Mouse (Mus musculus) kidney, adult 8-10 months (tissue): ENCODE measurements around the gene Myl12a.

ENCODE experiments used
- DNase-seq, 2 experiments: peaks; one replicate each; pipeline ENCODE4 v3.0.0; 2022

Myl12a gene

GRCm38 (mm10) chr17:71002744-71003094, at the start of gene Myl12a:
Myl12a (minus strand) TSS chr17:71002878.
- no peak for DNase-seq

DNA sequence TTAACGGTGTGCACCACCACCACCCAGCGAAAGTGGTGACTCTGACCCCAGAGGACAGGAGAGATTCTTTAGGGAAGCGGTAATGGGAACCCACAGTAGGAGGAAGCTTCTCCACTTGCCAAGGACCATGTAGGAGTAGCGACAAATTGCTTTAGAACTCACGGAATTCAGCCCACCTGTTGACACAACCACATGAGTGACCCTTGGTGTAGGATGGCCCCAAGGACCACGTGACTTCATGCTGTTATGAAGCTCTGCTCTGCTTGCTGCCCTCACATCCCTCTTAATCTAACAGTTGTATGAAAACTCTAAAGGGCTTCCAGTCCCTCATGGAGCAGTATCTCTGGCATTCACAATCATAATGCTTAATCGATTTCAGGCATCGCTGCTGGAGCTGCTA, 46.6 kb upstream of the Myl12a start:
- DNase-seq = no peak

DNA sequence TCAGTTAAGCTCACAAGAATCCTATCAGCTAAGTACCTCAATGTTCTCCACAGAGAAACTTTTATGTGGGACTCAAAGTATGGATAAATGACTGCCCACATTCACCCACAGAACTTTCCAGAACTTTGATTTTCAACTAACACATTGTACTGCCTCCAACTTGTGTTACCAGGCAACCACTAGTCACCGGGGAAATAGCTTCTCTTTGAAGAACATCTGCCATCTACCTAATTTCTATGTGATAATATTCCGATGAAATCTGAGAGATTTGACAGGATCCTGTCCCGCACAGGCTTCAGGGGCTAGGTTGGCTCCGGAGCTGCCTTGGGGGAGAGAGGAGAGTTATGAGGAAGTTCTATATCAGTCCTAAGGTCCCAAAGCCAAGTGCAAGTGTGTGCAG, 44.2 kb upstream of the Myl12a start:
- no peak for DNase-seq

- DNase-seq = no peak
Observed at GRCm38 (mm10) chr17:71045591-71045990, 42.9 kb upstream of the Myl12a start.

DNA sequence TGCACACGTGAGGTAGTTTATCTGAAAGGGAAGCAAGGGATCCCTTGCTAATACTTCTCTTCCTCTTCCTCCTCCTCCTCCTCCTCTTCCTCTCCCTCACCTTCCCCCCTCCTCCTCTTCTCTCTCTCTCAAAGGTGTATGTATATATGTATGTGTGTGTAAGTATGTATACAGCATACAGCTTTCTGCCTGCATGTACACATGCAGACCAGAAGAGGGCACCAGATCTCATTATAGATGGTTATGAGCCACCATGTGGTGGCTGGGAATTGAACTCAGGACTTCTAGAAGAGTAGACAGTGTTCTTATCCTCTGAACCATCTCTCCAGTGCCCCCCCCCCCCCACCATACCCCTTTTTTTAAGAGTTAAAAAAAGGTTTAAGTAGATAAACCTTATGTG, 40.0 kb upstream of the Myl12a start:
- DNase-seq = no peak

- DNase-seq = no peak
Observed at GRCm38 (mm10) chr17:71040582-71040880, 37.9 kb upstream of the Myl12a start.

- DNase-seq = peak in 1 of 2 experiments; percentile 11
Observed at GRCm38 (mm10) chr17:71039851-71040581, 37.3 kb upstream of the Myl12a start.

DNA sequence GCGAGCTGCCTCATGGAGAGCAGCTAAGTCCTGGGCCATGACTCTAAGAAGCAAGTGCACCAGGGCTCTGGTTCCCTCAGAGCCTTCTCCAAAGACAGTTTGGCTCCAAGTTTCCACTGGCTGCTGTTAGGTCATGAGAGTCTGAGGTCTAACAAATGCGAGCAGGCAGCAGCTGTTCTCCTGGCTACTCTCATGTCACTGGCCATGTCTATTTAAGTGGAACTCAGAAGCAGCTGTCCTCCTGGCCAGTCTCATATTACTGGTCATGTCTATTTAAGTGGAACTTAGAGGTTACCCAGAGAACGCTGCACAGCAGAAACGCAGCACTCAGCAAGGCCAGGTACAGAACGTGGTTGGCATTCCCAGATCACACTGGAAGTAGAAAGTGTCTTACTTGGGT, 36.1 kb upstream of the Myl12a start:
- DNase-seq = no peak

- no peak for DNase-seq
Observed at GRCm38 (mm10) chr17:71037188-71037587, 34.5 kb upstream of the Myl12a start.

GRCm38 (mm10) chr17:71034472-71034871, 31.8 kb upstream of the Myl12a start:
- no peak for DNase-seq

- DNase-seq = no peak
Observed at GRCm38 (mm10) chr17:71032719-71033118, 30.0 kb upstream of the Myl12a start.

- no peak for DNase-seq
Observed at GRCm38 (mm10) chr17:71027186-71027585, 24.5 kb upstream of the Myl12a start.

- DNase-seq = no peak
Observed at GRCm38 (mm10) chr17:71025922-71026321, 23.2 kb upstream of the Myl12a start.

DNA sequence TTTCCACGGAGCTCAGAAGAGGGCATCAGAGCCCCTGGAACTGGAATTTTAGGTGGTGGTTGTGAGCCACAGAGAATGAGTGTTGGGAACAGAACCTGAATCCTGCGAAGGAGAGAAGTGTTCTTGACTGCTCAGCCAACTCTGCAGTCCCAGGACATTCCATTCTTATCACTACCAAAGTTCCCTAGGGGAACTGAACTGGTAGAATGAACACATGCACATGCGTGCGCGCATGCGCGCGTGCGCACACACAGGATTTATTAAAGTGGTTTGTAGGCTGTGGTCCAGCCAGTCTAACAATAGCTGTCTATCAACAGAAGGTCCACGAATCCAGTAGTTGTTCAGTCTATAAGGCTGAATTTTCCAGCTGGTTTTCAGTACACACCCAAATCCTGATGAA, 21.4 kb upstream of the Myl12a start:
- no peak for DNase-seq

DNA sequence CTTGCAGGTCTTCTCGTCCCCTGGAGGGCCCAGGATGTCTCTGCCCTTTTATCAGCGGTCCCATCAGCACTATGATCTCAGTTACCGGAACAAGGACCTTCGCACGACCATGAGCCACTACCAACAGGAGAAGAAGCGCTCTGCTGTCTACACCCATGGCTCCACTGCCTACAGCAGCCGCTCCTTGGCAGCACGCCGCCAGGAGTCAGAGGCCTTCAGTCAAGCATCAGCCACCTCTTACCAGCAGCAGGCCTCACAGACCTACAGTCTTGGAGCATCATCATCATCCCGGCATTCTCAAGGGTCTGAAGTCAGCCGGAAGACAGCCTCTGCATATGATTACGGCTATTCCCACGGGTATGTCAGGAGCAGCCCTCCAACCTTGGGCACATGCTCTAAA, 20.2 kb upstream of the Myl12a start:
- DNase-seq = no peak

DNA sequence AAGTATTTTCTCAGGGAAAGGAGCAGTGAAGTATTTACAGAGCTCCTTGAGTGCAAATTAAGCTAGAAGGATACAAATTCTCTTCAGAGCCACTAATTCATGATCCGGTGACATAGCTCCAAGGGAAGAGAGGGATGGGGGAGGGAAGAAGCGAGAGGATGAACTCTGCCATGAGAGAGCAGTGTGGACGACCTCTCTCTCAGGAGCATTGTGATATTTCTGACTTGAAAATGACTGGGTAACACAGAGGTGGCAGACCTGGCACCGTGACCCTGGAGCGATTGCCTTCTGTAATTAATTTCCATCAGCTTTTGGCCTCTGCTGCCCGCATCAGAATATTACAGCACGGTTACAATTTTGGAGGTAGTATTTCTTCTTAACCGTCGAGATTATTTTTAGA, 17.2 kb upstream of the Myl12a start:
- no peak for DNase-seq

DNA sequence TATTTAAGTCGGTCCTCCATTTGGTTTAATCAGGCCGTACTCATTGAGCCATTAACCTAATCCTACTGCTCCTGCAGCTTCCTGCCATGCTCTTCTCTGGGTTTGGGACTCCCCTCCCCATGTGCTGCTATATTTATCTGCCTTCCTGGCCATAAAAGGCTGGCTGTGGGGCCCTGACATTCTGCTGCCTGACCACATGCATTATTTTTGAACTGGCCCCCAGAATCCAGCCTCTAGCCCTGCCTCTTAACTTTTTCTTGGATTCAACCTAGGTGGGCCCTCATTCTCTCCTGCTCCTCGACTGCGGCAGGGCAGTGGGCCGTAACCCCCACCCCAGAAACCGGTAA, 16.6 kb upstream of the Myl12a start:
- DNase-seq = no peak

DNA sequence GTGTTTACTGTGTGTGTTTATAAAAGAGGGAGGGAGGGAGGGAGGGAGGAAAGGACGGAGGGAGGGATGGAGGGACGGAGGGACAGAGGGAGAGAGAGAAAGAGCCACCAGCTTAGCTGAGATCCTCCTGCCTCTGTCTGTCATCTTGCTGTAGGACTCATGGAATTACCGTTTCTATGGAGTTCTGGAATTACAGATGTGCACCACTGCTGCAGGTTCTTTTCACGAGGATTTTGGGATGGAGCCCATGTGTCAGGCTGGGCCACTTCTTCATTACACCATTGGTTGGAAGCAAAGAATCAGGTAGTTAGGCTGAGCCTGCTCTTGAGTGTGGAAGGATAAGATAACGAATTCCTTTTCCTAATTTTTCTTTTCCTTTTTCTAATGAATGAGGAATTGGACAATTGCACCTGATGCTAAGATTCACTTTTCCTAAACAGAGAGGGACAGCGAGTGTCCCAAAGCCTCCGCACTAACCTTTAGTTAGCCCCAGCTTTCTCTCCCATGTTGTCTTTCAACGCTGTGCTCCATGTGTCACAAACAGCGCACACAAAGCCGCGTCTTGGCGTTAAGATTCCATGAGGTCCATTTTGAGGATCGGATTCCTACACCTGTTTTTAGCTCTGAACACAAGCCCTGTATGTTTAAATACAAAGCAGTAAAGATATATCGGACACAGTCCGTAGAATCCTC, 16.1 kb upstream of the Myl12a start:
- DNase-seq = no peak

GRCm38 (mm10) chr17:71018151-71018550, 15.5 kb upstream of the Myl12a start:
- DNase-seq = no peak

DNA sequence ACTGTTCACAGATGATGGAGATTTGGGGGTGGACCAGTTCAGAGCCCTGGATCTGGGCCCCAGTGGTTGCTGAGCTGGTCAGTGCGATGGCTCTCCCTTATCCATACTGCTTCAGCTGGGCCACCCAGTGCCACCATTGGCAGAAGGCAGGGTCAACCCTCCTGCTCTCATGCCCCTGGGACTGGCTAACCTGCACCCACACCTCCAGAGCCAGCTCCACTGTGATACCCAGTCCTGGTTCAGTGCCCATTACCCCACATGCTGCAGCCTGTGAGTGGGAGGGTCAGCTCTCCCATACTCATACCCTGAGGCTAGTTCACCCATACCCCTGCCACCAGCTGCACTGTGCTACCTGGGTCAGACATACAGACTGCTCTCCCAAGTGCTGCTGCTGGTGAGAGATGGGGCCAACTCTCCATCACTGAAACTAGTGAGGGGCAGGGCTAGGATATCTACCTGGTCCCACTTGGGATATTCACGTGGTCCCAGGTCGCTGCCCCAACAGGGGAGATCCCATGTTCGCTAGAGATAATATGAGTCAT, 14.8 kb upstream of the Myl12a start:
- no peak for DNase-seq

GRCm38 (mm10) chr17:71014911-71015310, 12.2 kb upstream of the Myl12a start:
- no peak for DNase-seq

DNA sequence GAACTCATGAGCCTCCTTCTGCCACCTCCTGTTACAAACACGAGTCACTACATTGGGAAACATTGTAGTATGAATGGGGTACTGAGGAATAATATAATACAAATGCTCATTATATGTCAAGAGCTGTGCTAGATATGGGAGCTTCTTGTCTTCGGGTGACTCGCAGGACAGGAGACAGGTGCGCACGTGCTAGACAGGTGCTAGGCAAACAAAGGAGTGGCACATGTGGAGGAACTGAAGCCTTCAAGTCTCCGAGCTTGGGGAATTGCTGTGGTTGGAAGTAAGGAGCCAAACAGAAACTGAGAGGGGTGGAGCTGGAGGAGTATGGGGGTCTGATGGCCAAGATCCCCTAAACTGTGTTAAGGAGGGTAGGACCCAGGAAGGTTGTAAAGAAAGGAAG, 10.4 kb upstream of the Myl12a start:
- DNase-seq = no peak

GRCm38 (mm10) chr17:71011931-71012662, 9.4 kb upstream of the Myl12a start:
- DNase-seq = no peak

DNA sequence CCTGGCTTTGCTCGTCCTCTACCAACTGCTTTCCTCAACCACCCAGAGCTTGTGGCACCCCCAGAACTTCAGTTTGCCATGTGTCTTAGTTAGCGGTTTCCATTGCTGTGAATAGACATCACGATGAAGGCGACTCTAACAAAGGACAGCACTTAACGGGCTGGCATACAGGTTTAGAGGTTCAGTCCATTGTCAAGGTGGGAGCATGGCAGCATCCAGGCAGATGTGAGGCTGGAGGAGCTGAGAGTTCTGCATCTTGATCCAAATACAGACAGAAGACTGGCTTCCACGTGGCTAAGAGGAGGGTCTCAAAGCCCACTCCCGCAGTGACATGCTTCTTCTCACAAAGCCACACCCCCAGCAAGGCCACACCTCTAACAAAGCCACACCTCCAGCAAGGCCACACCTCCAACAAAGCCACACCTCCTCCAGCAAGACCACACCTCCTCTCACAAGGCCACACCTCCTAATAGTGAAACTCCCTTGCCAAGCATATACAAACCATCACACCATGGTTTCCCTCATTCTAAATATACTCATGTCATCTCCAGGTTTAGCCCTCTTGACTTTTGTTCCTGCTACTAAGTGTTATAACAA, 8.1 kb upstream of the Myl12a start:
- no peak for DNase-seq
